Comparison of ENCODE assay signal across 1 mouse cellular context in genomic region chr9:53390136-53390535, GRCm38 (mm10).
TF ChIP-seq lines count a peak whose summit lies in the region.

No protein-coding gene starts in this region.

TF ChIP-seq in CH12.LX, 34 proteins besides CTCF, POLR2A, EP300 and RAD21:
- no peak for TF ChIP-seq ELF1 (IDR thresholded peaks at IDR 0.05; ENCODE audit: low read depth, low read length)
- peak; percentile 54 for TF ChIP-seq BHLHE40 (IDR thresholded peaks at IDR 0.05; ENCODE audit: low read depth, low read length)
